Mouse (Mus musculus): ENCODE data around the gene Haao.
A peak's percentile ranks its signal among the peaks of the same experiment; 100 is the strongest.

Gene Haao

DNA sequence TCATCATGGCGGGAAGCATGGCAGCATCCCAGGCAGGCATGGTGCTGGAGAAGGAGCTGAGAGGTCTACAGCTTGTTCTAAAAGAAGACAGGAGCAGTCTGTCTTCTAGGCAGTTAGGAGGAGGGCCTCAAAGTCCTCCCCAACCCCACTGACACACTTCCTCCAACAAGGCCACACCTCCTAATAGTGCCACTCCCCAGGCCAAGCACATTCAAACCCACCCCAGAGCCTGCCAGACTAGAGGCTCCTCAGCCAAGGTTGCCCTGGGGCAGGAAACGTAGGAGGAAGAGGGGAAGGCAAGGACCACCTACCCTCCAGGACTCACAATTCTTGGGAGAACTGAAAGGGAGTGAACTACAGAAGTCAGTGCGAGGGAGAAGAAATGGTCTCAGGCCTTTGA lies at the start of gene Haao:
Gene Haao, minus strand, starts transcription at position 149 of the 400 bp plus-strand sequence.
- DNase-seq, result peak; percentile 31

DNA sequence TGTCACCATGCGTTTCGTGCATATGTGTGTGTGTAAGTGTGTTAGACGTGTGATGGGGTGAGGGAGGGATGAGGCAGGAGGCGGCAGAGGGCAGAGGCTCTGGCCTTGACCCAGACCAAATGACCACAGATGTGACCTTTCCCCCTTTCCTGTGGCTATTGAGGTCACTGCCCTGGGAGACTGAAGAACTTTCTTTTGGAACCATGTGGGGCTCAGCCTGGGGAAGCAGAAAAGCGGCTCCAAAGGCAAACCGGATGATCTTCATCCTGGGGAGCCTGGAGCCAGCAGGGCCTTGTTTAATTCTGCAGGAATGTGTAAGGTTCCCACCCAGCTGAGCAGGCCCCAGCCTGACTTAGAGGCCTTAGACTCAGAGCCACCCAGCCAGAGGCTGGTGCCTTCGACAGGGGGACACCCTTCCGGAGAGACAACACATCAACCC lies 49.6 kb upstream of the Haao start:
- no peak for DNase-seq

DNA sequence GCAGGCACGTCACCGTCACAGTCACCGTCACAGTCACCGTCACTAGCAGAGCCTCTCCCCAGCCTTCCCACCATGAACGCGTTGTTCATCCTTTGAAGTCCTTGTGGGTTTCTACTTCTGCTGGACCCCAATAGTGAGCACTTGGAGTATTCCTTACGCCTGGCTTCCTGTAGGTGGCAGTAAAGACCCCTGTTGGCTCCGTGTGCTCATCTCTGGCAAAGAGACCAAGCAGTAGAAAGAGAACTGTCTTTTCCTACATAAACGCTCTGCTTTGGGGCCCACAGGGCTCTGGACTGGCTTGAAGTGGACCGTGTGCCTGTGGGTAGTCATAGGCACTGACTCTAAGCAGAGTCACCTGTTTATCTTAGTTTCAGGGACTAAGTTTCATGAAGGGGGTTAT lies 49.0 kb upstream of the Haao start:
- DNase-seq, result peak; percentile 41

DNA sequence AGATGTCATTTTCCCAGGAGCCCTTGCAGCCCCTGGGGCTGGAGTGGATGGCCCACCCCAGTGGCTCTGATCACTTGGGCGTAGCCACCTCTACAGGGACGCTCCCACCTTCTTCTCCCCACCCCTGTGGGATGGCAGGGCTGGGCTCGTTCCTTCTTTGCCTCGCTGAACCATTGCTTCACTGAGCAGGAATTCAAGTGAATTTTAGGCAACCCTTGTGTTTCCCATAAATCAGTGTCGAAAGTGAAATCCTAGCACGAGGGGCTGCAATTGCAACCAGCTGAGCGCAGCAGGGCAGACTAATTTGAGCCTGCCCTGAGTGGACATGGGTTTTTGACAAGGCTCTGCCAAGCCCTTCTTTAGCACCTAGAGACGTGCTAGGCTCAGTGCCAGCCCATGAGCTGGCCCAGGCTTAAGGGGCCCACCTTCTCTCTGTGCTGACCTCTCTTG lies 47.6 kb upstream of the Haao start:
- DNase-seq, result no peak

DNA sequence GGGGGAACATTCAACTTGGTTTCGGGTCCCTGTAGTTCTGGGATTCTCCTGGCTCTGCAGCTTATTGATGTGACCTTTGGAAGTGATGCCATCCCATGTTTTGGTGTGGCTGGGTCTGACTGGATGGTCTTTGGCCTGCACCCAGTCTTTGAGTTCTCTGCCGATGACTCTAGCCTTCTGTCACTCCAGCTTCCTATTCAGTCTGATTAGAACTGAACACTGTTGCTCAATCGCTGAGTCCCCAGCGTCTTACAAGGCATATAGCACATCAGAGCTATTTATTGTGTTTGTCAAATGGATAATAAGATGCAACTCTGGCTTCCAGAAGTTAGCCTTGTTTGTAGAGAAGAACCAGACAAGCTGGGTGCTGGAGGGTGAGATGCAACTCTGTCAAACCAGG lies 45.4 kb upstream of the Haao start:
- DNase-seq, result no peak

DNA sequence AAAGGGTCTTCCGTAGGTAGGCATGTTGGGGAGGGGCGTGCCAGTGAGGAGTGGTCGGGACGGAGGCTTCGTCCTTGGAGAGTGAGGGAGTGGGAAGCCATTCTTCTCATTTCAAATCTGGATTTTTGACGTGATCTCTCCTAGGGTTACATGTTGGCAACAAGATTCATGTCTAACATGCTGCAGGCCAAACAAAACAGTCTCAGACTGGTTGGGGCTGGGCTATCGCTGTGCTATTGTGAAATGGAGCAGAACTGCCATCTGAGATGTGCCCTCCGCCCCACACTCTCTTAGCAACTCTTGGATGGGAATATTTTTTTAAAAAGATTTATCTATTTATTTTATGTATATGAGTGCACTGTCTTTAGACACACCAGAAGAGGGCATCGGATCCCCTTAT lies 44.1 kb upstream of the Haao start:
- DNase-seq, result no peak

DNA sequence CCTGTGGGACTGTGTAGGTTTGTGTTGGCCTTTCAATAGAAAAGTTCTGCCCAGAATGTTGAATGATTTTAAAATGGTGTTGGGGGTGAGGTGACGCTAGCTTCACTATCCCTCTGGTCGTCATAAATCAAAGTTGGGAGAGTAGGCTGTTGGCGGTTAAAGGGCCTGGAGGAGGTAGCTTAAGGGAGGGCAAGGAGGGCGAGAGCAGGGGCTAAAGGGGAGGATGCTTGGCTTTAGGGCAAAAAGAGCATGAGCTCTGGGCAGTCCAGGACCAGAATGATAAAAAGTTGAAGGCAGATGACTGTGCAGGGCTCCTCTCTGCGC lies 42.6 kb upstream of the Haao start:
- no peak for DNase-seq

DNA sequence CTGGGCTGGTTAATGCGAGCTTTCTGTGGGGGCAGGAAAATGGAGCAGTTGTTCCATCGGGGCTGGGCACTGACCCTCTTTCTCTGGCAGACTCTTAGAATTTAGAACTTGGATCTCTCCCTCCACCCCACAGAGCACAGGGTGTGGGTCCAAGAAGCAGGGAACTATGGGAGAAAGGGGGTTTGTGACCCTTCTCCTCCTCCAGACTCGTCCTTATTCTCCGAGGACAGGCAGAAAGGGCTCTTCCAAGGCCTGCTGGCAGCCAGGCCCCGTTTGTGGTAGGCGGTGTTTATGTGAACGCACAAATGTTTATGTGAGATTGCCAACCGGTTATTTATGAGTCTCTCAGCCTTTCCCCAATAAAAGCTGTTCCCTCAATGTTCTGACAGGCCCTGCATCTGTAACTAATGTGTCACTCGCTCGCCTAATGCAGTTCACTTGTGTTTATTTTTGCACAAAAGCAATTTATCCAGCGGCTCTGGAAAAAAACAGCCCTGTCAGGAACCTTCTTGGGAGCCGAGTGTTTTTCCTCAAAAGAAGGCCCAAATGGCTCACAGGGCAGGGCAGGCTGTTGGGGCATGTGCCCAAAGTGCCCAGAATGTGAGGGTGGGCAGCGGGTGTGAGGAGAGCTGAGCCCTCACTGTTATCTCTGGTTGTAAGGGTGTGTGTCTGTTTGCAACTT lies 42.1 kb upstream of the Haao start:
- DNase-seq, result no peak

DNA sequence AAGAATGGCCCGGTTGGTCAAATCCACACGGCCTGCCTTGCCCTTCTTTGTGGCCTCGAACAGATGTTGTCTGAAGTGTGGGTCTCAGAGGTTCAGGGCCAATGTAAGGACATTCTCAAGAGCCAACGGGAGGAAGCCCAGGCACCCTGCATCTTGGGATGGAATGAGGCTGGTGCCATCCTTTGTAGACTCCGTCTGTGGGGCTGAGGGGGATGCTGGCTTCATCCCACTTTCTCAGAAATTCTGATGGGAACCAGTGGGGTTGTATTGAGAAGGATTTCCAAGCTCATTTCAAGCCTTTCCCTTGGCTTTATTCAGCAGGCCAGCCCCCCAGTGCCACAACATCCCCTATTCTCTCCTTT lies 41.5 kb upstream of the Haao start:
- DNase-seq, result no peak

DNA sequence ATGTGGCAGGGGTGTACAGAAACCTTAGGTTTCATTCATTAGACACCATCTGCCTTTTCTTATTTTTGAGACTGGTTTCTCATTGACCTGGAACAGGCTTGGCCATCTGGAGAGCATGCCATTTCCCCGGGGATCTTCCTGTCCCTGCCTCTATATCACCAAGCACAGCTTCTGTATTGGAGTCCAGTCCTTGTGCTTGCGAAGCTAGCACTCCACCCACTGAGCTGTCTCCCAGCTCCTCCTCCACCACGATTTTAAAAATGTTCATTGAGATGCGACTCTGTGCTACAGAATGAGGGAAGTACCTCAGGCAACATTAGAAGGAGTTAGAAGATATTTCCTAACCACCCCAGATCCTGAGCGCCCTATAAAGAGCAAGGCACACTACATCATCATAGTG lies 39.5 kb upstream of the Haao start:
- no peak for DNase-seq

DNA sequence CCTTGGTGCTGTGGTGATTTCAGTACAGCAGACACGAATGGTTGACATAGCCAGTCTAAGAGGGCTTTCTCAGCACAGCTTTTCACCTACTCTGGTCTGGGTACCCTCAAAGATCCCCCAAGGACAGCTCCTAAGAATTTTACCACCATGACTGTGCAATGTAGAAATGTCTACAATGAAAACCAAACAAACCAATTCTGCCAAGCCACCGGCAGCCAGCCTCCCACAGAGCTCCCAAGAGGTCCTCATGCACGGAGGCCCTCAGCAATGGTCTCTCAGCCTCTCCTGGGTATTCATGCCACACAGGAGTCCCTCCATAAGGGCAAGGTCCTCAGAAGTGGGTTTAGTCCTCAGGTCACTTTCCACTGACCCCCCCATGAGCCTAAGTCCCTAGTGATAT lies 38.6 kb upstream of the Haao start:
- no peak for DNase-seq

DNA sequence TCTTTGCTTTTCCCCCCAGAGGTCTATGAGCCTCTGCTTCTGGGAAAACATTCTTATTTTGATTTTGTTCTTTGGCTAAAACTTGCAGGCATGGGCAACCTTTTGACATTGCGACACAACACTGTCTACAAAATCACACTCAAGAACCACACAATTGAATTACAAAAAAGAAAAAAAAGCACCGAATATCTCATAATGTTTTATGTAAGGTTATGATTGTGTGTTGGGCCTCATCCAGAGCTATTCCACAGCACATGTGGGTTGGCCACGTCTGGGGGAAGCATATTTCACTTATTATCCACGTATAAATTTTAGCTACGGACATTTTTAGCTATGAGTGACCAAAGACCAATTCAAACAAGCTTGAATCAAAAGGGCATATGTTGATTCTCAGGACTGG lies 38.0 kb upstream of the Haao start:
- no peak for DNase-seq

DNA sequence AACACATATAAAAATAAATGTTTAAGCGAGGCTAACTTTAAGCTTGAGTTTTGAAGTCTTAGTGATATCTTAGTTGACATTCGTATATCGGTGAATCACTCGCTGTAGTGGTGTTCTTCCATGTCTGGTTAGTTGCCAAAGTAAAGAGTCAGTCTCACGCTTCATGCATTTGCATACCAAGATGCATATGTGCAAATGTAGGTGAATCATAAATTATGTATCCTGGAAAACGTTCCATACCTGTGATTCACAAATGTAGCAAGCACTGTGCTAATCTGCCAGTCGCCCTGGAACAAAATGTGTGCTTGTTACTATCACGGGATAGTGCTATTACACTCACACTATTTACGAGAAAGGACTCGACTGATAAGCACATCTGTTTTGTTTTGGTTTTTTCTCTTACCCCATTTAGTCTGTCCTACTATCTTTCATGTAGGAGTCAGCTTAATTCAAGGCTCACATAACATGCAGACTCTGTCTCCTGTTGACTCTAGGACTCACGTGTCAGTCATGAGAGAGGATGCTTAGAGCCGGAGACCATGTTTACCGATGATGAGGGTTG lies 37.3 kb upstream of the Haao start:
- no peak for DNase-seq

DNA sequence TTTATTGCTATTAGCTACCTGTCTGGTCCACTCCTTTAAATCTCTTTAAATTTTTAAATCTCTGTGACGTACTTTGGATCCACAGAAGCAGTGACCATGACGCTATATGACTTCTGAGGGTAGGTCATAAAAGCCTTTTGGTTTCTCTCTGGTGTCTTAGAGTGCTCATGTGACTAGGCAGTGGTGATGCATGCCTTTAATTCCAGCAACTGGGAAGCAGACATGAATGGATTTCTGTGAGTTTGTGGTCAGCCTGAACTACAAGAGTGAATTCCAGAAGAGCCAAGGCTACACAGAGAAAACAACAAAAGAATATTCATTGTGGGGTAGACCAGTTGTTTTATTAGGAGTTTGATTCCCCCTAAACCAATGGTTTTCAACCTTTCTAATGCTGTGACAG lies 35.0 kb upstream of the Haao start:
- DNase-seq, result no peak

DNA sequence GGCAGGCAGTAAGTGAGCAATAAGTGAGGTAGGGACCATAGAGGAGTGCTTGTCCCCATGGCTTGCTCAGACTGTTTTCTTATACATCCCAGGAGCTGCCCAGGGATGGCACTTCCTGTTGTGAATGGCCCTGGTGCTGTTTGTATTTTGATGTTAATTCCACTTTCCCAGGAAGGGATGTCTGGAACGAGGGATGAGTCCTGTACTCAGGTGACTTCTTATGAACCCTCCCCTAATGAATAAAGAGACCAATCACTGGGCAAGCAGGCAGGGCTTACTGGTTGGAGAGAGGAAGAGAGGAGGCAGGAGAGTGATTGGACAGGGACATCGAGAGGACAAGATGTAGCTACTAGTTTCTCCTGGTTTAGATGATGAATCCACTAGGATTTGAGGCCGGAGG lies 33.3 kb upstream of the Haao start:
- no peak for DNase-seq

DNA sequence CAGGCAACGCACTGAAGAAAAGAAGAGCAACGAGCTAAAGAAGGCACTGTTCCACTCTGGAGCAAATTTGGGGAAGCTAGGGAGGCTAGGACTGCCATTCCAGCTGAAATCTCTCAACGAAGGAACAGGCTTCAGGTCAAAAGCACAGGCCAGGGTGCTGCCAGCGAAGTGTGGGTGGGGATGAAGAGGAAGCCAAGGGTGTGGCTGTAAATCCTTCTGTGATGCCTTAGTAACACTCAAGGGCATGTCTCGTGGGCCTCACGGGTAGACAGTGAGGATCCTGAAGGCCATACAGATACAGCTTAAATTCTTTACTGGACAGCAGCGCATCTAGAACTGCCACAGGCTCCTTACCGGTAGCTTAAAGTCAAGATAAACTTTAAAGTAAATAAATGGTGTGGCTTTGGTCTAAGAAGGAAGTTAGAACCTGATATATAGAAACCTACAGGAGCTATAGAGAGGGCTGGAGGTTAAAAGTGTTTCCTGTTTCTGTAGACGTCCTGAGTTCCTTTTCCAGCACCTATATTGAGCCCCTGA lies 32.5 kb upstream of the Haao start:
- no peak for DNase-seq

DNA sequence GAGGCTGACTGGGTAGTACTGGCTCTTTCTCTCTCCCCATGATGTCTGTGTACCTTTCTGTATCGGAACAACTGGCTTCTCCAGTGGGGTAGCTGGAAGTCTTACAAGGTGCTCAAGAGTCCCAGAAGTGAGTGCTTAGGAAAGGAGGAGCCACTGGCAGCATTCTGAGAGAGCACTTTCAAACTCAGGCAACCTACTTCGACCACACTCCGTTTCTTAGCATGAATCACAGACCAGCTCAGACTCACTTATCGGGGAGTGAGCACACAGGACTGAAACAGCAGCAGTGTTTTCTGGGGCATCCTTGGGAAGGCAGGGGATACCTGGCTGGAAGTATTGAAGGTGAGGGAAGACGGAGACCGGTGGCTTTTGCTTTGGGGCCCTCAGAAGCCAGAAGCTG lies 31.9 kb upstream of the Haao start:
- no peak for DNase-seq

DNA sequence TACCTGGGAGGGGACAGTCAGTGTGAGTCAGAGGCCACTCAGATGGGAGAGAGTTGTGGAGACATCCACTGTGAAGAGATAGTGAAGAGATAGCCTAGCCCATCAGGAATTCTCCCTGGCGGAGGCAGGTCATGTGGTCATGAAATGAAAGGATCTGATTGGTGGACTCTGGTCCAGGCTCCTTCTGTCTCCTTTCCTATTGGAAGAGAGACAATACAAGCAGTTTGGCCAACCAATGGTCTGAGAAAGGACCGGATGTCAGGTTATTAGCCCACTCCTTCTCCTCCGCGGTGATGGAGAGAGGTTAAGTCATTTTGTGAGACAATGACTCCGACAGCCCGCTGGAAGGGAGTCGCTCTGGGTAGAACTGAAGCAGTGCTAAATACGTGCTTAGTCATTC lies 26.8 kb upstream of the Haao start:
- no peak for DNase-seq

DNA sequence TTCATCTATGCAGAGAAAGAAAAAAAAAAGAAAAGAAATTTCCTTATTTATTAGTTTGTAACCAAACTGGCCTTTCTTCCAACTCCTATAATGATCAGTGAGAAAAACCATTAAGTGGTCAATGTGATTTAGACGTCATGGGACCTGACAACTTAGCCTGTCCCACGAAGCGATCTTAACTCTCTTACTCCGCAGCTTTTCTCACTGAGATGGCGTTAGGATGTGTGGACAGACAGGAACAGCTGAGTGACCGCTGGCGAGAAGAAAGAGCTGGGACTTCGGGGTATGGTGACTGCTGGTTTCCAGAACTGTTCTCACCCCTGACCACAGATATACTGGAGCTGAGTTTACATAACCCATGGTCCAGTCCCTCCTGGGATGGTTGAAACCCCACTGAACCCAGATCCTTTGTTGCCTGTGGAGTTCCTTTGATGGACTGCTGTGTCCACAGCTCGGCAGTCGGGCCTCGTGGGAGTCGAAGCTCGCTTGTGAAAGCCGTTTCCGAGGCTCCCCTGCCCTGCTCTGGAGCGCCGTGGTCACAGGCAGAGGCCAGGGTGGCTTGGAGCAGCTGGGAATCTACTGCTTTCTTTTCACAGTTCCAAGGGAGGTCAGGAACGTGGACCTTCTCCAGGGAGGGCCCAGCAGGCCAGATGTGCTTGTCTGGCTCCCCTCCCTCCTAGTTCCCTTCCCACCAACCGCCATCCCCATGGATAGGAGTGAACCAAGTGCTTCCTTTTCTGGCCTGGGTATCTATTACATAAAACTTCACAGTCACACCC lies 25.8 kb upstream of the Haao start:
- DNase-seq, result no peak

DNA sequence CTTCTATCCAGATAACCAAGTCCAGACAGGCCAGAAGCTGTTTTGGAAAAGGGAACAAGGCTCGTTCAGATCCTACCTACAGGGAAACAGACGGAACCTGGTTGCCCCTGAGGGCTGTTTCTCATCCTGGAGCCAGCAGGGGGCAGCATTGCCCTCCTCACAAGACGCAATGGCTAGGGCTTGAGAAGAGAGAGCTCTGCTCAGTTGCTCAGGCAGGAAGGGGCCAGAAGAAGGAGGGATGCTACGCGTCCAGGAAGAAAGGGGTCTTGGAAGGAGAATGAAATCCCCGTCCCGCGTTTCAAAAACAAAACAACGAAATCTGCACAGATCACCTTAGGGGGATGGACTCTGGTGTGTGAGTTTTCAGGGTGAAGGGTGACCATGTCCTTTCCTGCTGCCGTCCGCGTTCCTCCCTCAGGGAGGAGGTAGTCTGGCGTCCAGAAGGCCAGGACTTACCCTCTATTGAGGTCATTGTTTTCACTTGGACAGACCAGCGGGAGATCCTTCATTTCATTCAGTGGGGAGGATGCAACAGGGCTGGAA lies 25.1 kb upstream of the Haao start:
- DNase-seq, result peak; percentile 85

DNA sequence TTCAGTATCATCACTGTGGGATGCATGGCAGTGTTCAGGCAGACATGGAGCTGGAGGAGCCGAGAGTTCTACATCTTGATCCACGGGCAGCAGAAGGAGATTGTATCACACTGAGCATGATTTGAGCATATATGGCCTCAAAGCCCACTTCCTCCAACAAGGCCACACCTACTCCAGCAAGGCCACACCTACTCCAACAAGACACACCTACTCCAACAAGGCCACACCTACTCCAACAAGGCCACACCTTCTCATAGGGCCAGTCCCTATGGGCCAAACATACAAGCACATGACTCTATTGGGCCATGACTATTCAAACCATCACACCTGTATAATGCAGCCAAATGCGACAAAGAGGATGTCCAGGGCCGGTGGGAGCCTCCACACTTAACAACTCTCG lies 23.6 kb upstream of the Haao start:
- DNase-seq, result no peak

DNA sequence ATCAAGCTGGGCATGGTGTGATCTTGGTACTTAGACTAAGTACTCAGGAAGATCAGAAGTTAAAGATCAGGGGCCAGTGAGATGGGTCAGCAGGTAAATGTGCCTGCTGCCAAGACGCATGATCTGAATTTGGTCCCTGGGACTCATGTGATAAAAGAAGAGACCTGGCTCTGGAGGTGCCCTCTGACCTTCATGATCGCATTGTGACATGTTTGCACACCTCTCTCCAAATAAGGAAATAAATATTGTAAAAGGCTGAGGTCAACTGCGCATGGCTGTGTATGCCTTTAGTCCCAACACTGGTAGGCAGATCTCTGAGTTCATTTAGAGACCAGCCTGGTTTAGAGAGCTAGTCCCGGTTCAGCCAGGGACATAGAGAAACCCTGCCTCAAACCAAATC lies 22.6 kb upstream of the Haao start:
- no peak for DNase-seq

DNA sequence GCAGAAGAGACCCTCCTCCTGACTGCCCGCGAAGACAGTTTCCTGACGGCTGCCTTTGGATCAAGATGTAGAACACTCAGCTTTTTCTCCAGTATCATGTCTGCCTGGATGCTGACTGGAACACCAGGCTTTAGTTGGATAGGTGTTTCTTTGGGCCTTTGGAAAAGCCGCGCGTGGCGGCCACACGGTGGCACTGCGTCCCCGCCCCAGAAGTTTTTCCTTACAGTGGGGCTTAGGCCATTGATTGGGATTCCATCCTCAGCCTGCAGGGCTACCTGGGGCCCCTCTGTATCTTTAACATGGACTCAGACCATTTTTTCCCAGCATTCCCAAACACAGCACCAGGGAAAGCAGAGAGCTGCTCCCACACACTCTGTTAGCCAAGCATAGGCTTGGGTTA lies 18.8 kb upstream of the Haao start:
- no peak for DNase-seq

DNA sequence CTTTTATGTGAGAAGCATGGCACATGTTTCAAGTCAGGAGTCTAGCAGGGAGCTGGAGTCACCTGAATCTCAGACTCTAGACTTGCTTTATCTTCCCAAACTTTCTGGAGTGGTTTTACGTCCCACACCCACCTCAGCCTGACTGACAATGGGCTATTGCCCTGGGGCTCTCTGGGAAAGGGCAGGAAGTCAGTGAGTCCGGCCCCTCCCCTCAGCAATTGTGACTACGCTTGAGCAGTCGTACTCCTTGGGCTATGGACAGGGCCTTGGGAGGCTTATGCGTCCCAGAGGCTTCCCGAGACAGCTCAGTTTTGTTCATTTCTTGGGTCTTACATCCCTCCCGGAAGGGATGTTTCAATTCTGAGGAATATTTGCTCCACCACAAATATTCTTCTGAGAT lies 17.6 kb upstream of the Haao start:
- no peak for DNase-seq
